Mouse (Mus musculus) embryonic facial prominence, embryonic 14.5 days (tissue): ENCODE results near the gene Dus3l. TPM values are rescaled to one million over a fixed set of nuclear protein-coding genes. Genes with fewer than 3 reads are reported as not detected.

Experiments used
- ATAC-seq: fragments of 200-750 bp; cut with Nextera tagmentation; 2 replicates; pipeline ENCODE4 v1.8.0; 2017; ENCODE audit warnings: low read depth, moderate number of reproducible peaks, moderate TSS enrichment
- DNase-seq: peaks from one replicate; pipeline ENCODE4 v3.0.0-alpha.2; 2015; ENCODE audit warnings: low spot score
- H3K27ac ChIP-seq: fragments of 300-500 bp; sonication (generic); replicated peaks from 2 replicates; pipeline ENCODE4 v1.5.1; 2014; ENCODE audit warnings: low read depth, mild to moderate bottlenecking, low read length, moderate library complexity
- H3K27me3 ChIP-seq: fragments of 300-500 bp; sonication (generic); replicated peaks from 2 replicates; pipeline ENCODE4 v1.6.1; 2014; ENCODE audit warnings: low read length; ENCODE audit not compliant: control insufficient read depth, insufficient read depth
- H3K36me3 ChIP-seq: fragments of 300-500 bp; sonication (generic); 2 replicates; pipeline ENCODE4 v1.6.1; 2014; ENCODE audit warnings: low read length, mixed read lengths; ENCODE audit not compliant: control insufficient read depth, insufficient read depth
- H3K4me1 ChIP-seq: fragments of 300-500 bp; sonication (generic); 2 replicates; pipeline ENCODE4 v1.6.1; 2014; ENCODE audit warnings: antibody characterized with exemption, low read length; ENCODE audit not compliant: control insufficient read depth, insufficient read depth
- H3K4me2 ChIP-seq: fragments of 300-500 bp; sonication (generic); 2 replicates; pipeline ENCODE4 v1.6.1; 2014; ENCODE audit warnings: low read depth, mild to moderate bottlenecking, low read length, moderate library complexity, mixed read lengths
- H3K4me3 ChIP-seq: fragments of 300-500 bp; sonication (generic); 2 replicates; pipeline ENCODE4 v1.5.1; 2014; ENCODE audit warnings: low read depth, mild to moderate bottlenecking, low read length
- H3K9ac ChIP-seq: fragments of 300-500 bp; sonication (generic); 2 replicates; pipeline ENCODE4 v1.6.1; 2014; ENCODE audit warnings: low read depth, mild to moderate bottlenecking, low read length, moderate library complexity, mixed read lengths
- H3K9me3 ChIP-seq: fragments of 300-500 bp; sonication (generic); 2 replicates; pipeline ENCODE4 v1.6.1; 2016; ENCODE audit warnings: low read length; ENCODE audit not compliant: control insufficient read depth
- WGBS: fragments of 180-500 bp; shearing (Covaris S2); extraction: QIAGEN DNeasy Blood & Tissue Kit; methylation state at CpG from one replicate; pipeline ENCODE4 v1.1.7; 2014; 5-methylcytosine and 5-hydroxymethylcytosine counted together
- polyA plus RNA-seq: library from polyadenylated mRNA; unstranded; fragments of >200 nt; fragmentation: Nextera tagmentation; extraction: Ambion mirVana; gene quantifications from 2 replicates; pipeline ENCODE4 v1.2.1, GENCODE M21; 2014

The Dus3l gene
- polyA plus RNA-seq = 33.3 and 42.0 TPM in 2 replicates

DNA sequence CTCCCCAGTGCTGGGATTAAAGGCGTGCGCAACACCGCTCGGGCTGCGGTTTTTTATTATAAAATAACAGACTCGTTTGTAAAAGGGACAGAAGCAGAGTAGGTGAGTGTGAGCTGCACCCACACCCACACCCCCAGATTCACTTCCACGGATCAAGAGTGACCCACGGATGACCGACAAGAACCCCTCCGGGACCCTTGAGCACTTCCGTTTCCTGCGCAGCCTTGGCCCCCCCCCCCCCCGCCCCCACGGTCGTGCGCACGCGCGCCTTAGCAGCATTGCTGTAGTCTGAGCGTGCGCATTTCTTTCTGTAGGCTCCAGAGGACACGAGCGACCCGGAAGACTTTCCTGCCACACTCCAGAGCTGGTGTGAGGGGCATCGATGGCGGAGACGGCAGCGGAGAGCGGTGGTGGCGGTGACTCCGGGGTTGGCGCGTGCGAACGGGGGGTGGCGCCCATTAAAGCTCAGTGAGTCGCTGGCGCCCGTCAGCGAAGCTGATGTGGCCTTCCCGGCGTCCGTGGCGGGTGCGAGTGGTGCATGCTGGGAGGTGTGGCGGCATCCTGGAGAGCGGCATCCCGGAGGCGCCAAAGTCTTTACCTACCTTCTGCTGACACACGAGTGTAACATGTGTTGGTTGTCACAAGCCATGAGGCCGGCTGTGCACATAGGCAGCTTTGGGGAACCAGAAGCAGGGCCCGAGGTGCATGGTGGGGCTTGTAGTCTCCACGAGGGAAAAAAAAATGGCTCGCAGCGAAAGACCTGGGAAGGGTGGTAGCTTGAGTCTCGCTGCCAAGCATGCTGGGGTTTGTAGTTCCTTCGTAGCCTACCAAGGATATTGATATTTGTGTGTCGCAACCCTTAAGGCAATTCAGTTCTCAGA lies at the start of gene Dus3l:
Gene Dus3l (plus strand): TSS at position 284 of the 881 bp plus-strand sequence.
- no peaks in the 10 kb centered on the region for H3K27me3 ChIP-seq
- H3K9ac ChIP-seq = peak within 1 kb of the TSS; percentile 81
- WGBS = 2% methylated on average over 35 of the region's 58 CpGs
- H3K27ac ChIP-seq = peak within 1 kb of the TSS; percentile 91
- H3K4me3 ChIP-seq = peak within 1 kb of the TSS; percentile 78
- H3K4me1 ChIP-seq = peaks cover 11% of the 10 kb centered on the region
- ATAC-seq (peak; percentile 89), DNase-seq (peak; percentile 96)
- H3K36me3 ChIP-seq = peaks cover 33% of the 10 kb centered on the region
- H3K9me3 ChIP-seq = no peaks in the 10 kb centered on the region
- peak within 1 kb of the TSS; percentile 84 for H3K4me2 ChIP-seq

- Histone ChIP-seq H3K4me2 (peak overlapping the region; percentile 73), H3K36me3 (peaks cover 22% of the 10 kb centered on the region), H3K27ac (no peak overlapping the region), H3K4me3 (no peak overlapping the region), H3K27me3 (no peaks in the 10 kb centered on the region), H3K9ac (peak overlapping the region; percentile 86; the same call in 1 of the 2 replicates), H3K4me1 (peaks cover 22% of the 10 kb centered on the region), H3K9me3 (no peaks in the 10 kb centered on the region)
- no peak for ATAC-seq
- whole genome bisulfite sequencing = 43% methylated on average over 11 of the region's 11 CpGs
- DNase-seq = no peak
These were observed 49.2 kb upstream of the Dus3l start for GRCm38 (mm10) chr17:56715360-56715759.

- Histone ChIP-seq H3K4me1 (peaks cover 22% of the 10 kb centered on the region), H3K9ac (peak overlapping the region; percentile 86), H3K27ac (peak overlapping the region; percentile 75), H3K36me3 (peaks cover 15% of the 10 kb centered on the region), H3K4me3 (peak overlapping the region; percentile 90), H3K27me3 (no peaks in the 10 kb centered on the region), H3K9me3 (no peaks in the 10 kb centered on the region), H3K4me2 (peak overlapping the region; percentile 73)
- ATAC-seq = no peak
- DNase-seq = no peak
- WGBS = 27% methylated on average over 18 of the region's 22 CpGs
These were observed 48.5 kb upstream of the Dus3l start for GRCm38 (mm10) chr17:56715914-56716654.

DNA sequence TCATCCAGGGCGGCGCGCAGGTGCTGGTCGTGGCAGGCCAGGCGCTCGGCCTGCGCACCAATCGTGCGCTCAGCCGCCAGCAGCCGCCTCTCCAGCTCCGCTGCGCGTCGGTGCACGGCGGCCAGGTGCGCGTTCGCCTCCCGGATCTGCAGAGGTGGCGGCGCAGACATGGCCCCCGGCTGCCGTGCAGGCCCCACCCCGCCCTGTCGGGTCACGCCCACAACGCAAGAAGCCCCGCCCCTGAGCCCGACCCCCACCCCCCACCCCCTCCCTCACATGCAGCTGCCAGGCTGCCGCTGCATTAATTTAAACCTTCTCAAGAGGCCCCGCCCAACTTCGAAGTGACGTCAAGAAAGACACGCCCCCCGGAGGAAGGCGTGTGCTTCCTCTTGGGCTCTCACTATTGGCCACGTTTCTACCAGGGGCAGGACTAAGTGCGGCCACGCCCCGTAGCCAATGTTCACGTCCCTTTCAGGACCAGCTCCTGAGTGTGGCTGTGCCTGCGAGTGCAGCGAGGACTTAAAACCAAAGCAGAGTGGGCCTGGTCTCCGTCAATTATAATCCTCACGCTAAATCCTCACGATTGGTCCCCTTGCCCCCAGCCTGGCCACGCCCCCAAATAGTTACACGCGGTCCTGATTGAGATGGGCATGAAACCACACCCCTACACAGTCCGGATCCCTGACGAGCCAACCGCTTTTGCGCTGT lies 47.7 kb upstream of the Dus3l start:
- Histone ChIP-seq H3K9ac (peak overlapping the region; percentile 86), H3K27ac (peak overlapping the region; percentile 78), H3K27me3 (no peaks in the 10 kb centered on the region), H3K36me3 (peaks cover 14% of the 10 kb centered on the region; the same call in 1 of the 2 replicates), H3K4me1 (peaks cover 22% of the 10 kb centered on the region), H3K9me3 (no peaks in the 10 kb centered on the region), H3K4me3 (peak overlapping the region; percentile 90), H3K4me2 (peak overlapping the region; percentile 73)
- peak; percentile 93 for ATAC-seq
- peak; percentile 99 for DNase-seq
- under 1% methylated on average over 31 of the region's 55 CpGs for WGBS

DNA sequence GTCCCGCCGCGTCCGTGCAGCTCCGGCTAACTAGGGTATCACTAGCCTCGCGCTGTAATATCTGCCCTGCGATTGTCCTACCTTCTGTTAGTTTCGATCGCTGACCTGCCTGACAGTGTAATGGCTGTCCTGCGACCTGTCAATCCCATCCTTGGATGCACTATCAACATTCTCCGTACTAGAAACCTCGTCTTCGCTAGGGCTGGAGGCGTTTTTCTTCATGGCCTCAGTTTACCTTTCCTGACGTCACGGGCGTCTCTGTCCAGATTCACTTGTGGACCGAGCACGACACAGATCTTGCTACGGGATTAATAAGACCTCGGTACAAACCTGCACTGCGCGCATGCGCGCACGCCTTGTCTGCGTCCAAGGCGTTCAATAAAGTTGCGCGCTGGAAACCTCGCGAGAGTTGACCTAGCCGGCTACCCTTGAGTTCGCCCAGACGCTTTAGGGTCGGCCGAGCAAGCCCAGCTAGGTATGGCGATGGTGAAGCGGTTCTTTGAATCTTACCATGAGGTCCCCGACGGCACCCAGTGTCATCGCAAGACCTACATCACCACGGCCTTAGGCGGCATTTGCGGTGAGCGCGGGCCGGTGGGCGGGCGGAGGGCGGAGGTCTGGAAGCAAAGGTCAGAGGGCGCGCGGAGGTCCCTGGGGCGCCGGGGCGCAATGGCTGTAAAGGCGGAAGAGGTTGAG lies 47.0 kb upstream of the Dus3l start, which contains the start of the genes Ndufa11 and Vmac:
Gene Ndufa11 (plus strand): TSS at position 405 of the 696 bp plus-strand sequence.
Gene Vmac (minus strand): TSS at position 660 of the 696 bp plus-strand sequence.
- H3K27ac ChIP-seq = peak within 1 kb of the TSS; percentile 78
- ATAC-seq = peak; percentile 83
- no peaks in the 10 kb centered on the region for H3K9me3 ChIP-seq
- under 1% methylated on average over 59 of the region's 59 CpGs for WGBS
- H3K4me1 ChIP-seq = peaks cover 22% of the 10 kb centered on the region
- H3K36me3 ChIP-seq = peaks cover 15% of the 10 kb centered on the region; the same call in 1 of the 2 replicates
- no peaks in the 10 kb centered on the region for H3K27me3 ChIP-seq
- peak within 1 kb of the TSS; percentile 86 for H3K9ac ChIP-seq
- DNase-seq = peak; percentile 99
- H3K4me2 ChIP-seq = peak within 1 kb of the TSS; percentile 73
- peak within 1 kb of the TSS; percentile 90 for H3K4me3 ChIP-seq

- Histone ChIP-seq H3K27ac (no peak overlapping the region), H3K9ac (no peak overlapping the region), H3K4me1 (peaks cover 12% of the 10 kb centered on the region)
These were observed 42.1 kb upstream of the Dus3l start for GRCm38 (mm10) chr17:56722441-56722840.

GRCm38 (mm10) chr17:56723419-56724161 lies 41.0 kb upstream of the Dus3l start:
- 87% methylated on average over 9 of the region's 11 CpGs for WGBS
- Histone ChIP-seq H3K4me3 (no peak overlapping the region), H3K9ac (0 out of 2 replicates have a peak overlapping the region, but pooled peaks have one; percentile 8), H3K4me1 (peaks cover 12% of the 10 kb centered on the region), H3K36me3 (peaks cover 38% of the 10 kb centered on the region), H3K4me2 (no peak overlapping the region), H3K9me3 (no peaks in the 10 kb centered on the region), H3K27me3 (no peaks in the 10 kb centered on the region), H3K27ac (no peak overlapping the region)
- DNase-seq = no peak
- no peak for ATAC-seq

More at GRCm38 (mm10) chr17:56722441-56722840, 42.1 kb upstream of the Dus3l start:
- no peak for ATAC-seq
- no peak overlapping the region for H3K4me3 ChIP-seq
- no peak for DNase-seq
- 93% methylated on average over 5 of the region's 5 CpGs for WGBS
- H3K9me3 ChIP-seq = no peaks in the 10 kb centered on the region
- peaks cover 38% of the 10 kb centered on the region for H3K36me3 ChIP-seq
- no peaks in the 10 kb centered on the region for H3K27me3 ChIP-seq
- H3K4me2 ChIP-seq = no peak overlapping the region
